Mouse (Mus musculus) lung, adult 2 months (tissue): Measurements from ENCODE around the gene Methig1.

Experiments
- CTCF ChIP-seq: fragments of 200-500 bp; IDR thresholded peaks from 2 replicates; pipeline ENCODE4 v1.5.1; 2011; ENCODE audit warnings: mild to moderate bottlenecking, low read length, control low read depth; ENCODE audit not compliant: insufficient read depth
- POLR2A ChIP-seq: fragments of 200-500 bp; IDR thresholded peaks from 2 replicates; pipeline ENCODE4 v1.6.1; 2011; ENCODE audit warnings: low read depth, mild to moderate bottlenecking, control low read depth, low read length, borderline replicate concordance; ENCODE audit errors: extremely low read depth

GRCm38 (mm10) chr15:100419311-100419710, 66.4 kb downstream of the Methig1 start:
- TF ChIP-seq POLR2A: no peak
- no peak for TF ChIP-seq CTCF
